Mouse (Mus musculus): ENCODE results near the gene Gm49320.
A peak's percentile ranks its signal among the peaks of the same experiment; 100 is the strongest.

- TF ChIP-seq POLR2A (IDR thresholded peaks at IDR 0.05; ENCODE audit: extremely low read depth, insufficient read depth, low read length) (0 out of 2 replicates have a peak, but pooled peaks have one; percentile 38), CTCF (IDR thresholded peaks at IDR 0.05; ENCODE audit: low read depth, low read length) (no peak)
Measured at GRCm38 (mm10) chr8:4252934-4253841, 14.5 kb downstream of the Gm49320 start, which contains the start of gene Snapc2.

All from liver, adult 2 months (tissue).